In the genomic region with DNA sequence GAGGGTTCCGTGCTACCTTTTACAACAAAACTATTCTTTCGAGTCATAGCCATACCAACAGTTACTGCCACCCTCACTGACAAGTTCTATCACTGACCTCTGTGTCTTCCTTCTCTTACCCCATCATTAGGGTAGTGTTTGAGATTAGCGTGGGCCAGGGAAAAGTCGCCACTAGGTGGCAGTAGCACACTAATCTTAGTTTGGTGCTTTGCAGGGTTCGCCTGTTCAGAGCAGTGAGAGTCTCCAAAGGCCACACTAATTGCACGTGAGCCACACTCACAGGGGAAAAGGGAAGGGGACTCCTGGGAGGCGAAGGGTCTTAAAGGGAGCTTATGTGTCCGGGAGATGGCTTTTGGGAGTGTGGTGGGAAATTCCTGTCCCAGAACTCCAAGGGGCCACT, we compare ENCODE assay signal across 8 mouse cellular contexts. TPM values are rescaled to one million over a fixed set of nuclear protein-coding genes. Genes with fewer than 3 reads are reported as not detected.
DNase-seq lines count a peak whose midpoint lies in the region; ATAC-seq and TF ChIP-seq lines count a peak whose summit lies in the region.

No protein-coding gene starts in this region.

- no peak for TF ChIP-seq POLR2A in cortical plate, adult 2 months (IDR thresholded peaks at IDR 0.05; ENCODE audit: extremely low read depth, insufficient read depth, low read length)

- H3K9me3 ChIP-seq in heart, embryonic 11.5 days (replicated peaks; ENCODE audit: control insufficient read depth, low read length), result no peaks in the 10 kb centered on the region
- no peaks in the 10 kb centered on the region for H3K9me3 ChIP-seq in limb, embryonic 12.5 days

- no peak for ATAC-seq in heart, embryonic 11.5 days (replicated peaks; ENCODE audit: insufficient number of reproducible peaks, low FRiP score, low TSS enrichment)
- peak; percentile 17; the same call in 1 of the 2 replicates for ATAC-seq in limb, embryonic 12.5 days (ENCODE audit: insufficient number of reproducible peaks, insufficient read depth, low FRiP score, low TSS enrichment, low read depth)
- ATAC-seq in monocyte, adult 5-6 weeks (replicated peaks; ENCODE audit: insufficient number of reproducible peaks, low FRiP score, low TSS enrichment, poor library complexity, severe bottlenecking), result peak; percentile 91

- H3K4me2 ChIP-seq in heart, embryonic 11.5 days, result no peak overlapping the region
- no peak overlapping the region for H3K4me2 ChIP-seq in limb, embryonic 12.5 days

- intact Hi-C loops in gastrocnemius, postnatal 14 days (cut with DNase I; ENCODE audit: low total_unique reads), result loop anchor here (2.0 kb wide), 1 partner anchor 144 kb away; no protein-coding TSS in a partner anchor

- peak; percentile 90 for TF ChIP-seq CTCF in cortical plate, adult 2 months (IDR thresholded peaks at IDR 0.05; ENCODE audit: extremely low read depth, insufficient read depth, low read length)

- 17% methylated on average over 8 of the region's 8 CpGs for WGBS in heart, embryonic 11.5 days (ENCODE audit: insufficient replicate concordance)
- WGBS in limb, embryonic 12.5 days, result 17% methylated on average over 8 of the region's 8 CpGs

- no peak overlapping the region for H3K4me3 ChIP-seq in heart, embryonic 11.5 days (ENCODE audit: low read depth, low read length)
- no peak overlapping the region for H3K4me3 ChIP-seq in cortical plate, adult 2 months (ENCODE audit: insufficient read depth, low read length)
- no peak overlapping the region for H3K4me3 ChIP-seq in limb, embryonic 12.5 days (replicated peaks)

- no peaks in the 10 kb centered on the region for H3K4me1 ChIP-seq in heart, embryonic 11.5 days (ENCODE audit: control insufficient read depth, insufficient read depth, low read length)
- peaks cover 6% of the 10 kb centered on the region for H3K4me1 ChIP-seq in cortical plate, adult 2 months (ENCODE audit: control insufficient read depth, insufficient read depth, low read length)
- H3K4me1 ChIP-seq in limb, embryonic 12.5 days (replicated peaks), result no peaks in the 10 kb centered on the region; the same call in 1 of the 2 replicates

- DNase-seq in heart, adult 18-20 months, result peak; percentile 40 to 86
- DNase-seq in gastrocnemius, postnatal 14 days, result peak; percentile 57
- DNase-seq in kidney, adult 8-10 months, result peak; percentile 34 to 80
- DNase-seq in spleen, postnatal 4 days (ENCODE audit: low spot score in 2 of 2), result peak; percentile 63 to 88

- H3K36me3 ChIP-seq in heart, embryonic 11.5 days (ENCODE audit: control insufficient read depth, insufficient read depth, low read length), result no peaks in the 10 kb centered on the region
- H3K36me3 ChIP-seq in limb, embryonic 12.5 days, result no peaks in the 10 kb centered on the region

- no peak overlapping the region for H3K27ac ChIP-seq in heart, embryonic 11.5 days (ENCODE audit: low read depth, low read length)
- no peak overlapping the region for H3K27ac ChIP-seq in cortical plate, adult 2 months (ENCODE audit: insufficient read depth, low read length)
- H3K27ac ChIP-seq in limb, embryonic 12.5 days, result no peak overlapping the region

- H3K9ac ChIP-seq in heart, embryonic 11.5 days (ENCODE audit: low read depth, low read length), result no peak overlapping the region
- H3K9ac ChIP-seq in limb, embryonic 12.5 days (replicated peaks), result no peak overlapping the region

- H3K27me3 ChIP-seq in heart, embryonic 11.5 days (ENCODE audit: control insufficient read depth, insufficient read depth, low read length), result no peaks in the 10 kb centered on the region
- H3K27me3 ChIP-seq in limb, embryonic 12.5 days, result no peaks in the 10 kb centered on the region

RNA-seq across cellular contexts. Expression of a gene that starts 37.3 kb away (rescaled TPM):
- total RNA-seq in heart, adult 18-20 months (2021), result under 1 TPM; 0.17 to 0.31 TPM
- polyA plus RNA-seq in heart, embryonic 11.5 days (2014; fragmentation: Nextera tagmentation; extraction: Ambion mirVana), result 0.34 and 0.39 TPM in 2 replicates
- 1.8 and 2.0 TPM in 2 replicates for polyA plus RNA-seq in cortical plate, adult 2 months (2012; rRNA removed)
- under 1 TPM in 1 of 2 experiments, not detected in 1; 0.18 TPM for total RNA-seq in gastrocnemius, postnatal 14 days (2021)
- polyA plus RNA-seq in limb, embryonic 12.5 days (2016; fragmentation: Nextera tagmentation; extraction: Ambion mirVana), result 0.11 and 0.17 TPM in 2 replicates
- total RNA-seq in monocyte, adult 5-6 weeks (2017), result 0.29 to 2.2 TPM (median 1.3 TPM) in 3 replicates
